Mouse (Mus musculus): Measurements from ENCODE around the gene Cabp2.
"Not testable (repeated sequence)": the region's sequence is repeated elsewhere in the genome, so short reads cannot be mapped to it uniquely, and the experiment has no call there.

Cabp2 gene

GRCm38 (mm10) chr19:4081394-4081793 lies at the start of gene Cabp2:
Cabp2 (plus strand) TSS chr19:4081578.
- DNase-seq (ENCODE audit: low read depth): no peak

GRCm38 (mm10) chr19:4032668-4033067 lies 48.7 kb upstream of the Cabp2 start:
- no peak for DNase-seq (ENCODE audit: low read depth)

GRCm38 (mm10) chr19:4033298-4033697 lies 48.1 kb upstream of the Cabp2 start:
- DNase-seq (ENCODE audit: low read depth): no peak

- DNase-seq (ENCODE audit: low read depth): no peak
These were observed 47.6 kb upstream of the Cabp2 start for GRCm38 (mm10) chr19:4033742-4034141.

GRCm38 (mm10) chr19:4036327-4037045 lies 44.9 kb upstream of the Cabp2 start:
- no peak for DNase-seq (ENCODE audit: low read depth)

- not testable (repeated sequence) for DNase-seq (ENCODE audit: low read depth)
These were observed 44.1 kb upstream of the Cabp2 start for GRCm38 (mm10) chr19:4037154-4037787.

GRCm38 (mm10) chr19:4037788-4038232 lies 43.6 kb upstream of the Cabp2 start, which contains the start of gene Gstp1:
Gstp1 (minus strand) TSS chr19:4037985.
- peak; percentile 92 for DNase-seq (ENCODE audit: low read depth)

GRCm38 (mm10) chr19:4040941-4041340 lies 40.4 kb upstream of the Cabp2 start:
- not testable (repeated sequence) for DNase-seq (ENCODE audit: low read depth)

GRCm38 (mm10) chr19:4041500-4041899 lies 39.9 kb upstream of the Cabp2 start:
- not testable (repeated sequence) for DNase-seq (ENCODE audit: low read depth)

- DNase-seq (ENCODE audit: low read depth): no peak
These were observed 39.3 kb upstream of the Cabp2 start for GRCm38 (mm10) chr19:4042124-4042523.

- DNase-seq (ENCODE audit: low read depth): not testable (repeated sequence)
These were observed 37.3 kb upstream of the Cabp2 start for GRCm38 (mm10) chr19:4044109-4044508.

GRCm38 (mm10) chr19:4045966-4046865 lies 35.2 kb upstream of the Cabp2 start, which contains the start of gene Gstp2:
Gstp2 (minus strand) TSS chr19:4046023.
- DNase-seq (ENCODE audit: low read depth): no peak

- DNase-seq (ENCODE audit: low read depth): peak; percentile 63
These were observed 34.5 kb upstream of the Cabp2 start for GRCm38 (mm10) chr19:4046866-4047254.

- DNase-seq (ENCODE audit: low read depth): peak; percentile 80
These were observed 33.5 kb upstream of the Cabp2 start for GRCm38 (mm10) chr19:4047859-4048258.

GRCm38 (mm10) chr19:4049069-4049468 lies 32.3 kb upstream of the Cabp2 start:
- not testable (repeated sequence) for DNase-seq (ENCODE audit: low read depth)

- DNase-seq (ENCODE audit: low read depth): no peak
These were observed 30.4 kb upstream of the Cabp2 start for GRCm38 (mm10) chr19:4051016-4051415.

GRCm38 (mm10) chr19:4051741-4052515 lies 29.4 kb upstream of the Cabp2 start:
- DNase-seq (ENCODE audit: low read depth): no peak

- DNase-seq (ENCODE audit: low read depth): no peak
These were observed 28.8 kb upstream of the Cabp2 start for GRCm38 (mm10) chr19:4052516-4053030.

GRCm38 (mm10) chr19:4054613-4055012 lies 26.8 kb upstream of the Cabp2 start:
- no peak for DNase-seq (ENCODE audit: low read depth)

GRCm38 (mm10) chr19:4055216-4055946 lies 26.0 kb upstream of the Cabp2 start:
- DNase-seq (ENCODE audit: low read depth): no peak

Data from c-Kit-positive CD71-positive TER-119-negative erythroid progenitor cells, embryonic 14.5 days (primary cell).